Mouse (Mus musculus): ENCODE measurements around the gene 2010300C02Rik.
"Not testable (repeated sequence)": the region's sequence is repeated elsewhere in the genome, so short reads cannot be mapped to it uniquely, and the experiment has no call there.

Gene 2010300C02Rik

DNA sequence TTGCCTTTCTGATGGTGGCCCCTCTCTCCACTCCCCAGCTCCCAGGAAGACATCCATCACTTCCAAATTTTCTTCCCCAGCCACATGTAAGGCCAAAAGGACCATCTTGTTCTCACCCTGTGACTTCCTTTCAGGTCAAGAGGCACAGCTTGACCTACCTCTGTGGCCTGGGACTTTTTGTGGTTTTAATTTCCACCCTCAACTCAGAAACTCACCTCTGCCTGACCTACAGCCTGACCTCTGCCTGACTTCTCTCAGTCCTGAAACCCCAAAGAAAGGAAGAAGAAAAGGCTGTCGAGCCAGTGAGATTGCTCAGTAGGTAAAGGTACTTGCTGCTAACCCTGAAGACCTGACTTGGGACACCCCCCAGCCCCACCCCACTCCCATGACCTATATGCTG lies 100.3 kb downstream of the 2010300C02Rik start:
- DNase-seq: no peak

GRCm38 (mm10) chr1:37617047-37617446 lies 102.8 kb downstream of the 2010300C02Rik start:
- DNase-seq: peak; percentile 52

GRCm38 (mm10) chr1:37616569-37616968 lies 103.3 kb downstream of the 2010300C02Rik start:
- peak; percentile 54 for DNase-seq

DNA sequence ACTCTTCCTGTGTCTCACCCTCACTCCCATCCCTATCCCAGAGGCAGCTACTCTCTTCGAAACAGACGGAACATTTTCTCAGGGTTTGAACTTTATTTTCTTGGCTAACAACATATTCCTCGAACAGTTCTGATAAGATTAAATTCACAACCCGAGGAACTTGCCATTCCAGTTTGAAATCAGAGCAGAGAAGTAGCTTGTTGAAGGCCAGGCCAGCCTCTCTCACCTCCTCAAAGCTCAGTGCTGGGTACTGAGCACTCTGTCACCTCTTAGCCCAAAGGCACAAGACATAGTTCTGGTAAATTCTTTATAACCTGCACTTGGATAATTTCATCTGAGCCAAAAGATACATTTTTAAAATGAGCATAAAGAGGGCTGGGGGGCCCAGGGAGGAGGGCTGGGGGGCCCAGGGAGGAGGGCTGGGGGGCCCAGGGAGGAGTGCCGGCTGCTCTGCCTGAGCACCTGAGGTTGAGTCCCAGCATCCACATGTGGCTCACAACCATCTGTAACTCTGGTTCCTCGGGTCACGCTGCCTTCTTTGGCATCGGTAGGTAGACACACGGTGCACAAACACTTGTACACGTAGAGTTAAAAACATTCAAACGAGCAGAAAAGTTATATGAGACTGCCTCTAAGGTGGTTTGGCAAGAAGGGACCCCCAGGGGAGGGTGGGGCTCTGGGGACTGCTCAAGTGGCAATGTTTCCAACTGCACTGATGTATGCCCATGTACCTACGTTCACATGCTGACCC lies 104.4 kb downstream of the 2010300C02Rik start:
- DNase-seq: peak; percentile 55

- DNase-seq: peak; percentile 71
These were observed 105.0 kb downstream of the 2010300C02Rik start for GRCm38 (mm10) chr1:37614836-37615235.

- peak; percentile 71 for DNase-seq
These were observed 105.8 kb downstream of the 2010300C02Rik start for GRCm38 (mm10) chr1:37614130-37614529.

DNA sequence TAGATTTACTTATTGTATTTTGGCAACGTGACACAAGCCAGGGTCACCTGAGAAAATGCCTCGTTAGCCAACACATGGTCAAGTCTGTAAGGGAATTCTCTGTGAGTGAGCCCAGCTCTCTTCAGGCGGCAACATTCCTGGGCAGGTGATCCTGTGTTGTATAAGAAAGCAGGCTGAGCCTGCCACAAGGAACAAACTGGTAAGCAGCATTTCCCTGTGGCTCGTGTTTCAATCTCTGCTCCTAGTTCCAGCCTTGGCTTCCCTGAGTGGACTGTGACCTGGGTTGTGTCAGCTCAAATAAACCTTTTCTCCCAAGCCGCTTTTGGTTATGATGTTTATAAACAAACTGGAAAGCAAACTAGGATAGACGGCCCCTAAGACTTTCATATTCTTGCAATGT lies 108.9 kb downstream of the 2010300C02Rik start:
- no peak for DNase-seq

DNA sequence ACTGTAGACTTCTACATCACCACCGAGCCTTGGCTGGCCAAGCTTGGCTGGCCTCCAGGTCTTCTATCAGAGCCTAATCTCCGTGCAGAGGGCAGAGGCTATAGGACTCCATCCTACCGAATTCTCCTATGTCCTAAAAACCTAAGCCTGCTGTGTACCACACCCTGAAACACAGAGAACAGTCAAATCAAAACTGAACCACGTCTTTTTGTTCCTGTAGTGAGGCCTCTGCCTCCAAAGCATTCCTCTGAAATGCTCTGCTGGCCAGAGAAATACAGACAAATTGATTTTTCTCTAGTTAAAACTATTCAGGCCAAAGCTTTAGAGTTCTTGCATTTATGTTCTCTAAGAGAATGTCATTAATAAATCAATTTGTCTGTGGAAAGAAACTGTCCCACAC lies 109.6 kb downstream of the 2010300C02Rik start:
- no peak for DNase-seq

DNA sequence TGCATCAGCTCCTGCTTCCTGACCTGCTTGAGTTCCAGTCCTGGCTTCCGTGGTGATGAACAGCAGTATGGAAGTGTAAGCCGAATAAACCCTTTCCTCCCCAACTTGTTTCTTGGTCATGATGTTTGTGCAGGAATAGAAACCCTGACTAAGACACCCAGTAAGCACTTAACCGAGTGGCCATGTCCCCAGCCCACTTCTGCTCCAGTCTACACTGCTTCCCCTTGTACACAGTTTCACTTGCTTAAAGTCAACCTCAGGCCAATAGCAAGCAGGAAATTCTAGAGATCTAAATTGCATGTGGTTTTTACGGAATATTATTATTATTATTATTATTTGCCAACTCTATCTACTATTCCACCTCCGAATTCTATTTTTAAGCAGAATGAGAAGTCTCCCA lies 114.2 kb downstream of the 2010300C02Rik start:
- DNase-seq: not testable (repeated sequence)

DNA sequence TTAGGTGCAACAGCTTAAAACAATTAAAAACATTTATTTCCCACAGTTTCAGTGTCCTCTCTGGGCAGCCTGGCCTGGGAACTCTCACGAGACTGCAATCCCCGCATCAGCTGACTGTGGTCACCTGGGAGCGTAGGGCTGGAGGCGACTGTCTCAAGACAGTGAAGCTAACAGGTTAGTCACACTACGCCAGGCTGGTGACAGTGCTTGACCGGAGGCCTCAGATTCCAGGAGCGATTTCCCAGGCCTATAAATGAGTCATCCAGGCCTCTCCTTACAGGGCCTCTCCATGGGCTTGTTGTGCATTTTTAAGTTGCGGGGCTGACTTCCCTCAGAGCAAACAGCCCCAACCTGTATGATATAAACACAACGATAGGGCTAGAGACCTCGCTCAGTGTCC lies 116.7 kb downstream of the 2010300C02Rik start:
- no peak for DNase-seq

DNA sequence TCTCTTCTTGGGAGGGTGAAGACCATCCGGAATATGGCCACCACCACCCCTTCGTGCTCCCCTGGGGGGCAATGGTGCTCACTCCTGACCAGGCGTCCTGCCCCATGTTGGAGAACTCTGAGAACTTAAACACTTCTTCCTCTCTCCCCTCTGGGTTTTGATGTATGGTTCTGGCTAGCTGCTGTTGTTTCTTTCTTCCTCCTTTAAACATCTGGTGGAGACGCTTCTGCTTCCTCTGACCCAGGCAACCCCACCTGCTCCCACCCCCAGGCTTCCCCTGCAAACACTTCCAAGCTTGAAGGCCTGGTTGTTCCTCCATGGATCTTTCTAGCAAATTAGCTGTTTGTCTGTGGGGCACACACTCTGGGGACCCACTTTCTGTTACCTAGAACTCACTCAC lies 117.6 kb downstream of the 2010300C02Rik start:
- no peak for DNase-seq

- DNase-seq: no peak
These were observed 118.4 kb downstream of the 2010300C02Rik start for GRCm38 (mm10) chr1:37601461-37601860.

- DNase-seq: no peak
These were observed 119.2 kb downstream of the 2010300C02Rik start for GRCm38 (mm10) chr1:37600640-37601175.

GRCm38 (mm10) chr1:37598986-37599385 lies 120.9 kb downstream of the 2010300C02Rik start:
- no peak for DNase-seq

- DNase-seq: not testable (repeated sequence)
These were observed 125.1 kb downstream of the 2010300C02Rik start for GRCm38 (mm10) chr1:37594812-37595211.

DNA sequence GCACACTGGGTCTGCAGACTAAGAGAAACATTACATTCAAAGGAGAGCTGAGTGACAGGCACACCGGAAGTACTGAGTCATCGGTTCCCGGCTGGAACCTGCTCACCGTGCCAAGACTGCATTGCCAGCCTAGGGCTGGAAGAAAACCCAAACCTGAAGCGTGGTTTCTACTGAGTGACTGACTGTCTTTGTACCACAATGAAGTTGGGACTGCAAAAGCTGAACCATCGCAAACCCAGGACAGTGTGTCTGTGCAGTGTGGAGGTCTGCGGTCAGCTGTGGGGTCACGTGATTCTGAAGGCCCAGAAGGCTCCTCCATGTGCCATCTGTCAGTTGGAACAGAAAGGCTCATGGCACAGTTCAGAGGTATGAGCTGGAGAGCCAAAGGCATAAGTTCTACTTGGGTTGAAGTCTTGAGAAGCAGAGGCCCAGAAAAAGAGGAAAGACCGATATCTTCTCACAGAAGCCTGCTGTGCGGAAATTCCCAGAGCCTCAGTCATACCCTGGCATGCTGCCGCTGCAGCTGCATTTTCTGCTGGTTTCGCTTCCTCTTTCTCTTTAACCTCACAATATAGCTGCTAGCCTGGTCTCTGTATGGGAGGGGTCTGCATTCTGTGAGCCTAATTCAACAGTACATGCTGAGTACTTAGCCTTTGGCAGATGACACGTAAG lies 133.9 kb downstream of the 2010300C02Rik start:
- DNase-seq: peak; percentile 65

DNA sequence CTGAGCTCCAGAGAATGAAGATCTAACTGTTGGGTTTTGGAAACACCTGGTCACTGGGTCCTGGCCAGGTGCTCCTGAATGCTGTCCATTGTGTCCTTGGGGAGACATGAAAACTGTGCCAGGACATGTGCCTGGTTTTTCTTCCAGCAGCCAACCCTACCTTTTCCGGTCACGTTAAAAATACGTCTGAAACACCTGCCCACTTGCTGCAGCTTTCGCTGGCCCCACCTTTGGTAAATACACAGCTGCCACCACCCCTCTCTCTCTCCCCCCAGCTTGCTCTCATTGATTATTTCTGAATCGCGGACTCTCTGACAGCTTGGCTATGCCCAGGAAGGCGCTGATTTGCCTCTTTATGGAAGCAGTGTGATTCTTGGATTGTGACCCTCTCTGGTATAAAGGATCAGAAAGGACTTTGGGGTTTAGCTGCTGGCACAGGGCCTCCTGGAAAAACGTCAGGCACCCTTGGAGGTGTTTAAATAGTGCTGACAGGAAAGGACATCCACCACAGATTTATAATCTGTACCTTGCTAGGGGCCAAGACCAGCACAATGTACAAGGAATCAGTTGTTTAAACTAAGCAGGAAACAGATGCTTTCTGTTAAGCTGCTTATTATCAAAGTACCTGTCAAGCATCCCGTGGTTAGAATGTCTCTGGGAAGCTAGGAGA lies 136.0 kb downstream of the 2010300C02Rik start:
- DNase-seq: no peak

- DNase-seq: no peak
These were observed 136.7 kb downstream of the 2010300C02Rik start for GRCm38 (mm10) chr1:37583167-37583566.

GRCm38 (mm10) chr1:37579686-37580085 lies 140.2 kb downstream of the 2010300C02Rik start:
- DNase-seq: no peak

- DNase-seq: no peak
These were observed 147.2 kb downstream of the 2010300C02Rik start for GRCm38 (mm10) chr1:37572528-37573272.

GRCm38 (mm10) chr1:37568379-37568778 lies 151.5 kb downstream of the 2010300C02Rik start:
- no peak for DNase-seq

GRCm38 (mm10) chr1:37566754-37567153 lies 153.1 kb downstream of the 2010300C02Rik start:
- no peak for DNase-seq

- DNase-seq: no peak
These were observed 153.5 kb downstream of the 2010300C02Rik start for GRCm38 (mm10) chr1:37566344-37566743.
